Mouse (Mus musculus) heart, postnatal 36 days (tissue): ENCODE data around the gene Olfr577. TPM values are rescaled to one million over a fixed set of nuclear protein-coding genes. Genes with fewer than 3 reads are reported as not detected.

ENCODE experiments used
- DNase-seq, 2 experiments: peaks; one replicate each; pipeline ENCODE4 v3.0.0; 2021 to 2022
- intact Hi-C: fragments of 180-260 bp; cut with DNase I; formaldehyde crosslinking; loops from one replicate; pipeline ENCODE4 v1.15.1; 2025
- total RNA-seq, 2 experiments: library from RNA; stranded (reverse); gene quantifications; 2 replicates each; pipeline ENCODE4 v1.2.3; 2021

Olfr577 gene
- total RNA-seq, result not detected

DNA sequence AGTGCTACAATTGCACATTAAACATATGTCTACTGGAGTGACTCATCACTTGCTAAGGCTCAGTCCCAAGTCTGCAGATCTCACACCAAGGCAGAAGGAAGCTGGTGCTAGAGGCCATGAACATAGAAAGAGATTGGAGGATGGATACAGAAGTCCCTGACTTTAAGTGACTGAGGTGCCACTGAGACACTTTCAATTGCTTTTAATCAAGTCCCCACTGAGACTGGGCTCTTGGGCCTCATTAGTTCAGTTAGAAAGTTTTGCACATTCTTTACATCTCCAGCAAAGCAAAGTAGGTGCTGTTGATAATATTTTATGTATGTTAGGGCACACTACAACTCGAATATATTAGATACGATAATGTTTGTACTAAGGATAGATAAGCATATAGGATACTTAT, at the start of gene Olfr577:
TSS of gene Olfr577 (minus strand) at position 101 of the 400 bp plus-strand sequence.
- intact Hi-C loops, result no loop called here
- no peak for DNase-seq

DNA sequence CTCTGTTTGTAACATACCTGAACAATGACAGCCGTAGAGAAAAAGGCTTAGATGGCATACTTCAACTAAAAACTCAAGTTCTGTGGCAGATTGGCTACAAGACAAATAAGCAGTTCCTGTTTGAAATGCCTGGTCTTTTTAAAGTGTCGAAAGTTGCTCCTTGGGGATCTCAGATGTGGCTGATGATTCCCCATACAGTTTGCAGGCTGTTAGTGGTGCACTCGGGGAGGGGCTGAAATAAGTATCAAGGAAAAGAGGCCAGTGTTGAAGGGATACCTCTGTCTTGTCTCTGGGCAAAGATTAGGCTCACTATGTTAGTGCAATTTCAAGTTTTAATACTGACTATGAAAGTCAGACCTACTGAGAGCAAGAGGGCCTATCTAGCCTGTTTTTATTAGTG, 13.5 kb upstream of the Olfr577 start, which contains the start of gene Olfr578:
TSS of gene Olfr578 (minus strand) at position 101 of the 400 bp plus-strand sequence.
- intact Hi-C loops, result no loop called here
- no peak for DNase-seq

DNA sequence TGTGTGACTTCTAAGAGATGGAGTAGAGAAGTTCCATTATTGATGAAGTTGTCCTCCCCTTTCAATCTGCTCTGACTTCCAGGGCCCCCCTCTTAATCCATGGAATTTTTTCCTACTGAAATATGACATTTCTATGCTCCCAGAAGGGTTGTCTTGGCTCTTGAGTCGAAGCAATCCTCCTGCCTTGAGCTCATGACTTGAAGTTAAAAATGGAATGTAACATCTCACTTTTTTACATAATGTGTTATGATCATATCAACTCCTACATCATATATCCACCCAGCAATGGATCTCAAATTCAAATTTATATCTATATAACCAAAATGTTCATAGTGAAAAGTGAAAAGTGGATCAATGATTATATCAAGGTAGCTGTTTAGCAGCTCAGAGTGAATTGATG, 1.3 kb downstream of the Olfr577 start:
- DNase-seq, result no peak
- intact Hi-C loops, result no loop called here

DNA sequence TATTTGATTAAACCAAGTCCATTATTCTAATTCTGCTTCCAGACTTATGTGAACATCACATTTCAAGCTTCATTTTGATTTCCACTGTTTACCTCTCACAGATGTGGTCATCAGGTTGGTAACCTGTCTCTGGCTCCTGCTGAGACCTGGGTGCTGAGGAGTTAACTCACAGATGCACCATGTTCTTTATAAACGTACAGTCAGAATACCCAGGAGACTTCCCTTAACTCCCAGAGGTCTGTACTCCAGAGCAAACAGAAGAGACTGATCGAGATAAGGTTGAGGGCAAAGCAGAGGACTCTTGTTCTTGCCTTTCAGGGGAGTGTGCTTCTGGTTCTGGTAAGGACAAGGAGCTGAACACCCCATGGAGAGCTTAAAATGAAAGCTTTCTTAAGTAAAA, 13.4 kb downstream of the Olfr577 start, which contains the start of gene Olfr576:
TSS of gene Olfr576 (plus strand) at position 301 of the 400 bp plus-strand sequence.
- DNase-seq, result no peak
- intact Hi-C loops, result no loop called here

DNA sequence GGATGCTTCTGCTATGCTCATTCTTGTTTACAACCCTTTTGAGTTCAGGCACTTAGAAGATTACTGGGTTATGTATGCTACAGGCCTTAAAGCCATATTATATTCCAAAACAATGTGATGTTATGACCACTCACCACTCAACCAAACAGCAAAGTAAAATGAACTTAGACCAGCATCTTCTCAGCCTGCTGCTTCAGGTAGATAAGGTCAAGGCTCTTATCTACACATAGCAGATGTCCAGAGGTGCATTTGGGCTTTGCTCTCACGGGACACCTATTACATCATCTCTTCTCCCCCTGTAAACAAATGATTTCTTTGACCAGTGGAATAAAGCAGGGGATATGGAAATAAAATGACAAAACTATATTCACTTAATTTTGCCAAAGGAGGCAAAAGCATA, 17.1 kb downstream of the Olfr577 start, which contains the start of gene Olfr575:
TSS of gene Olfr575 (minus strand) at position 183 of the 400 bp plus-strand sequence.
- DNase-seq, result no peak
- intact Hi-C loops, result no loop called here

DNA sequence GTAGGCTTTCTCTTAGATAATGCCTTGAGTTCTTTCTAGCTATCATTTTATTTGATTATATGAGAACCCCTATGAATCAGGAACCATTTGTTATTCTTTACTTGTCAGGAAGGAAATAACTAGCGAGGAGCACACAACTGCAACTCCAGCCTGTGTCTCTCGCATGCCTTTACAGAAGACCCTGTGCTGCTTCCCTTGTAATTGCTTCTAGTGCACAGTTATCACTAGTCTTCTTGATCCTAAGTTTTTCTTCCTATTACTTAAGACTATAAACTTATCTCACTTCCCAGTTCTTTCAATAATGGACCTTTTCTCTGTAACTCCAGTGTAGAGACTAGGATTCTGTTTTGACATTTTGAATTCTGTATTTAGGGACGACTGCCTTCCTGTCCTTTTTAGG, 17.6 kb downstream of the Olfr577 start:
- intact Hi-C loops, result no loop called here
- no peak for DNase-seq

DNA sequence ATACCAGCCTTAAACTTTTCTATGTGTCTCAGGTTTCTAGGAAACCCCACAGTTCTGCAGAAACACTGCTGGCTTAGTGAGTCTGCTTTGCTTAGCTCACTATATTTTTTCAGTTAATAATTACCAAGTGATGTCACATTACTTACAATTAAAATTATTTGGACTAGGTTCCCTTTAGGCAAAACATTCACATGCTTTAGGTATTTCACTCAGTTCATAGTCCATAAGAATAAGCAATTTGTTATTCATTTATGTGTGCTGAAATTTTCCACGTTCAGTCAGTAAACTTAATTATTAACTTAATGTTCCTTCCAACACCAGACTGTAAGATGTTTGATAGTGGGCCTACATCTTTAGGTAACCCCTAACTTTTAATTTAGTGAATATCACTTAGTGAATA, 25.0 kb downstream of the Olfr577 start:
- intact Hi-C loops, result no loop called here
- no peak for DNase-seq

DNA sequence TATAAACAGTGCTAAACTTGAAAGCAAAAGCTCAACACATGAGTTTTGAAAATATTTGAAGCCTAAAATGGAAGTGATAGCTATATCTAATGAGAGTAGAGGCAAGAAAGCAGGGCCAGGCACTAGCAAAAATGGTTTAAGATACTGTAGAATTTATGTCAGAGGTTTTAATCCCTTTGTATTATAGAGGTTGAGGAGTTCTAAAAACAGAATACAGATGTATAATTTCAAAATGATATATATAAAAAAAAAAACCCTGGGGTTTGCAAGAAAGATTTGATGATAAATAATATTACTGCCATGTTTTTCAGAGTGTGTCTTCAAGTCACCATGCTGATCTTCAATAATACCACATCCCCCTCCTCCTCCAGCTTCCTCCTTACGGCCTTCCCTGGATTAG, 27.6 kb downstream of the Olfr577 start, which contains the start of gene Olfr574:
TSS of gene Olfr574 (plus strand) at position 301 of the 400 bp plus-strand sequence.
- intact Hi-C loops, result no loop called here
- DNase-seq, result no peak

DNA sequence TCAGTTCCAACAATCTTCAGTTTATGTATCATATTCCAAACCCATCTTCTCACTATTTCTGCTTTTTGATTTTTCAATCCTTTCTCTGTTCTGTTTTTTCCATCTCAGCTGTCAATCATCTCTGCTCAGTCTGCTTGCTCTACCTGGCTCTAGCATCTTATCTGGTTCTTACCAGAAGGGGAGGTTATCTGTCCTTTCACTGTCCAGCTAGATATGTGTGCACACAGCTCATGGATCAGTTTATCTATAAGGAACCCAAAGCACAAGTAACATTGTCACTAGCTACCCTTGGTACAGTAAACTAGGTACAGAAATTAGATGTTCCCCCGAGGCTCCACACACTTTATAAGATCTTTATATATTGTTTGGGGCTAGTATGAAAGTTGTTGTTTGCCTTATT, 32.3 kb downstream of the Olfr577 start:
- intact Hi-C loops, result no loop called here
- DNase-seq, result no peak

DNA sequence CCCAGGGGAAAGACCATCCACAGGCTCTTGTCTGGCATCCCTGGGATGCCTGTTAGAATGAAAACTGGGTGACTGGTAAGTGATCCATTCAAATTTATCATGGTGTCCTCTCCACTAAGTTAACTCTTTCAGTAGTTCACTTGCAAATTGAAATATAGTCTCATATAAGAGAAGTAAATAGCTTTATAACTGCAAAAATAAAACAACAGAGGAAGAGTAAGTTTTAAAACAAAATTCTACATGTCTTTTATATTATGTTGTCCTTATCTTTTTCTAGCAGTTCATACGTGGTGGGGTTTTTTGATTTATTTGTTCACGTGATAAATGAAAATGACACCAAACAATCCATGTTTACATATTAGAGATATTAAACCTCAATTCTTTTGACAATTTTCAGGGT, 33.3 kb downstream of the Olfr577 start, which contains the start of gene Olfr573-ps1:
TSS of gene Olfr573-ps1 (minus strand) at position 101 of the 400 bp plus-strand sequence.
- intact Hi-C loops, result no loop called here

DNA sequence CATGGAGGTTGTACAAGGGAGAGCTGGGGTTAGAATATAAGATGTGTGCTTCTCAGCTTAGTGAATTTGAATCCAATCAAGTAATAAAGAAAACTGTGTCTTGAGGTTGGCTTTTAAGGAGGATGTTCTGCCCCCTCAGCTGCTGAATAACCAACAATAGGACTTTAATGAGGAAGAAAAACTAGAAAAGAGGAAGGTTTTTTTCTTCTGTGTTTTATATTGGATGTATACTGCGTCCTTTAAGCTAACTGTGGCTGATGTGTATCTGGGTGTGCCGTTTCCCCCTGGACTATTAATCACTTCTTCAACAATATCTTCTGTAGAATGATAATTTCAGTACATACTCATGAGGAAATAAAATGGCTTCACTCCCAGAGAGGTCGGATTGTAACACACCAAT, 48.6 kb downstream of the Olfr577 start:
- no peak for DNase-seq
- intact Hi-C loops, result no loop called here

More for the DNA sequence above, 33.3 kb downstream of the Olfr577 start, which contains the start of gene Olfr573-ps1:
- no peak for DNase-seq

DNA sequence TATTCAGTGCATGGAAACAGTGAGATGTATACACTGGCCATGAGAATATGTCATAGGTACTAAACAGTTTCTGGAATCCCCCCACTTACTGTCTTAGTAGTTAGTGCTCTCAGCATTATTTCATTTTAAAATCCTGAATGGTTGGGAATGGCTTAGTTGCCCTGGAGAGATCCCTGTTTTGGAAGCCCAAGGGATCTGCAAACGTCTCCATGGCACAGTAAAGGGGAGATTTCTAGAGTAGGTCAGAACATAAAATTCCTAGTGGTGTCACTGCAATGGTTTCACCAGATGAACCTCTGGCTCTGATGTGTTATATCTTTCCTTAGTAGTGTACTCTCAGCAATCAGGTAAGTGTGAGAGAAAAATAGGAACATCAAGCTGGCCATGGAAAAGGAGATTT, 51.6 kb downstream of the Olfr577 start, which contains the start of gene Olfr572:
TSS of gene Olfr572 (plus strand) at position 301 of the 400 bp plus-strand sequence.
- intact Hi-C loops, result no loop called here
- no peak for DNase-seq

Other genes starting within 250 kb of the Olfr577 start
- not detected for gene Olfr559, start 248.5 kb downstream of the Olfr577 start, total RNA-seq
- gene Olfr560, start 216.6 kb downstream of the Olfr577 start, total RNA-seq, result not detected
- gene Olfr78, start 216.5 kb downstream of the Olfr577 start, total RNA-seq, result under 1 TPM; 0.28 to 0.68 TPM
- not detected for gene Olfr561, start 204.7 kb downstream of the Olfr577 start, total RNA-seq
- gene Olfr564, start 172.5 kb downstream of the Olfr577 start, total RNA-seq, result not detected
- not detected for gene Olfr566, start 117.2 kb downstream of the Olfr577 start, total RNA-seq
- not detected for gene Olfr568, start 98.8 kb downstream of the Olfr577 start, total RNA-seq
- not detected for gene Olfr569, start 85.1 kb downstream of the Olfr577 start, total RNA-seq
- gene Olfr570, start 81.4 kb downstream of the Olfr577 start, total RNA-seq, result not detected
- not detected for gene Olfr571, start 58.4 kb downstream of the Olfr577 start, total RNA-seq
- not detected for gene Olfr572, start 51.5 kb downstream of the Olfr577 start, total RNA-seq
- gene Olfr573-ps1, start 33.4 kb downstream of the Olfr577 start, total RNA-seq, result not detected
- not detected for gene Olfr574, start 27.5 kb downstream of the Olfr577 start, total RNA-seq
- gene Olfr575, start 17.2 kb downstream of the Olfr577 start, total RNA-seq, result not detected
- not detected for gene Olfr576, start 13.3 kb downstream of the Olfr577 start, total RNA-seq
- not detected for gene Olfr578, start 13.4 kb upstream of the Olfr577 start, total RNA-seq
- gene Olfr582, start 62.1 kb upstream of the Olfr577 start, total RNA-seq, result not detected
- not detected for gene Olfr583, start 75.4 kb upstream of the Olfr577 start, total RNA-seq
- not detected for gene Olfr584, start 105.9 kb upstream of the Olfr577 start, total RNA-seq
- gene Olfr585, start 121.8 kb upstream of the Olfr577 start, total RNA-seq, result not detected
- not detected for gene Olfr586, start 149.7 kb upstream of the Olfr577 start, total RNA-seq
- gene Olfr588-ps1, start 164.9 kb upstream of the Olfr577 start, total RNA-seq, result not detected
- gene Olfr589, start 180.4 kb upstream of the Olfr577 start, total RNA-seq, result not detected
- not detected for gene Olfr591, start 202.4 kb upstream of the Olfr577 start, total RNA-seq
- gene Olfr592, start 208.9 kb upstream of the Olfr577 start, total RNA-seq, result not detected
- gene Olfr593, start 235.9 kb upstream of the Olfr577 start, total RNA-seq, result not detected
- not detected for gene Olfr594, start 241.1 kb upstream of the Olfr577 start, total RNA-seq